Mouse (Mus musculus) frontal cortex, adult 2 months (tissue): ENCODE data around the gene Klf5. TPM values are rescaled to one million over a fixed set of nuclear protein-coding genes. Genes with fewer than 3 reads are reported as not detected.

Experiments
- DNase-seq, 2 experiments: peaks; one replicate each; pipeline ENCODE4 v3.0.0; 2022; ENCODE audit warnings: low spot score in 1 of 2; ENCODE audit errors: extremely low spot score in 1 of 2
- polyA plus RNA-seq: library from polyadenylated mRNA; depleted of rRNA; stranded (reverse); fragments of >200 nt; gene quantifications from 2 replicates; pipeline ENCODE4 v1.2.3, GENCODE M21; 2012

Klf5 gene
- polyA plus RNA-seq, 1 experiment: 5.6 TPM

DNA sequence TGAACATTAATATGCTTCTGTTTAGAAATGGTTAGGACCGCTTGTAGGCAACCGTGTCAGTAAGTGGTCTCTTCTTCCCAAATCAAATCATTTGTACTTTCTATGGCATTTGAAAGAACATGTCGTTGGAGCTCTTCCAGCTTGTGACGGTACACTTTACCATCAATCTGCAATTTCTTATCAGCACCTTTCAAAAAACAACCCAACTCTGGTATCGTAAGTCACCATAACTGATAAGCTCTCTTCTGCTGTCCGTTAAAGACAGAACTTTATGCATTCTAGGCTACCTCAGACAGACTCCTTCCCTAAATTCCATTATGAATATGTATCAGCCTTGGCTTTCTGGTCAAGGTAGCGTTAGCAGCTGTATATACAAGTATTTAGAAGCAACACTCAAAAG, 7.9 kb downstream of the Klf5 start:
- DNase-seq: no peak

DNA sequence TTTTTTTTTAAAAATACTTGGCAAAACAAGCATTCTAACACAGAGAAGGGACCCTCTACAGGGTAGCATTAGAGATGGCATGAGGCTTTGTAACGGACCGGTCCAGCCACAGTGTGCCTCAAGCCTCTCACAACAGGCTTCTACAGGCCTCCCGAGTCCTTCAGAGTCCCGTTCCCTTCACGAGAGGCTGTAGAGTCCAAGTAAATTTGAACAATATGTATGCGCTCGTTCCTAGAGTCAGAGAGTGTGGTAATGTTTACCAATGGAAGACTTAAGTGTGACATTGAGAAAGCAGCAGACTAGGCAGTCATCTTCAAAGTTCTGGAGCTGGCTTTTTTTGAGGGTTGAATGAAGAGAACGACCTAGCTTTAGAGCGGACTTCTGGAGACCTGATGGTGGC, 11.1 kb downstream of the Klf5 start:
- no peak for DNase-seq

DNA sequence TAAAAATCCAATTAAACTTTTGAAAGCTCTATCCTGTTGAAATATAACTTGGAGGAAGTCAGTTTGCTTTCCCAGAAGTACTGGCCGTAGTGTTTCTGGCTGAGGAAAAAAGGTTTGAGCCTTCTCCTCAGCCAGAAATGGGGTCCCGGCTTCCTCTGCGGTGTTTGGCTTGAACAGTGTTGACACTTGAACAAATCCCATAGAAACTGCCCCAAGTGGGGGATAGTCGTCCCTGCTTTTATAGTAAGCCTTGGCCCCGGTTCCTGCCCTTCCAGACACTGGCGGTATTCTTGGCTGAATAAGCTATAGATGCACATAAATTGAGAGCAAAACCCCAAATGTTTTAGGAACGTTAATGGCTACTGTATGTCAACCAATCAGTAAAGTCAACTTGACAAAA, 11.9 kb downstream of the Klf5 start:
- DNase-seq: no peak

DNA sequence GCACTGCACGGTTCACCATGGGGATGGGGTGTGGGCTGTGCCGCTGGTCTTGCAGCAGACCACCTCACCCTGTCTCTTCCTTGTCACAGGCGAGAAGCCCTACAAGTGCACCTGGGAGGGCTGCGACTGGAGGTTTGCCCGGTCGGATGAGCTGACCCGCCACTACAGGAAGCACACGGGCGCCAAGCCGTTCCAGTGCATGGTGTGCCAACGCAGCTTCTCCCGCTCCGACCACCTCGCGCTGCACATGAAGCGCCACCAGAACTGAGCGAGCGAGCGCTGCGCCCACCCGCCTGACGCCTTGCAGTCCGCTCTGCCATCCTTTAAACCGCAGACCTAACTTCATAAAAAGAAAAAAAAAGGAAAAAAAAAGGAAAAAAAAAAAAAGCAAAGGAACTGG, 14.6 kb downstream of the Klf5 start:
- DNase-seq: no peak

DNA sequence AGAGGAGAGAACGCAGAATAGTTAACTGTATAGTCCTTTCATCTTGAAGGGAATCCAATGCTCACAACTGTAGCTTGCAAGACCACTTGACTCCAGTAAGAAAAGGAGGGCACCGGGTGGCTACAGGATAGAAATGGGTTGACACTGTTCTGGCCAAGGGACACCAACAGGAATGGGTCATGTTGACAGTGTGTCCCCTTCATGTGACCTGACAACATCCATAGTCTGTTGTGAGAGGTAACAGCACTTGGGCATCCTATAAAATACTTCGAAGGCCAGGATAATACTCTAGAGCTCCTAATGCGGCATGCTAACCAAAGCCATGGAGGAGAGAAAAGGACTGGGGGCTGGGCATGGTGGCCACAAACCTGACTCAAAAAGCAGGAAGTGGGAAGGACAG, 17.8 kb downstream of the Klf5 start:
- no peak for DNase-seq

DNA sequence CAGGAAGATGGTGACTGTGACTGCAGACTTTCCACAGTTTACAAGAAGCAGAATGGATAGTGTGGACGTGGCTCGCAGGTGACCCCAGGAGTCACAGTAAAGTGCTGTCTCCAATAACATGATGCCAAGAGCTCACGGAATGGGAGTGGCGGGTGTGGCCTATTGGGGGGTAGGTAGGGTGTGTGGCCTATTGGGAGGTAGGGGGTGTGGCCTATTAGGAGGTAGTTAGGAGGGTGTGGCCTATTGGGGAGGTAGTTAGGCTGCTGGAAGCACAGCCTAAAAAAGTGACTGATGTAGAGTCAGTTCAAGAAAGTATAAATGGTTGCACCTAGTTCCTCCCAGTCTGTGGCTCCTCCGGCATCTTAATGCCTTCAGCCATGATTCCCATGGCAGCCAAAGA, 22.2 kb downstream of the Klf5 start:
- DNase-seq: no peak

DNA sequence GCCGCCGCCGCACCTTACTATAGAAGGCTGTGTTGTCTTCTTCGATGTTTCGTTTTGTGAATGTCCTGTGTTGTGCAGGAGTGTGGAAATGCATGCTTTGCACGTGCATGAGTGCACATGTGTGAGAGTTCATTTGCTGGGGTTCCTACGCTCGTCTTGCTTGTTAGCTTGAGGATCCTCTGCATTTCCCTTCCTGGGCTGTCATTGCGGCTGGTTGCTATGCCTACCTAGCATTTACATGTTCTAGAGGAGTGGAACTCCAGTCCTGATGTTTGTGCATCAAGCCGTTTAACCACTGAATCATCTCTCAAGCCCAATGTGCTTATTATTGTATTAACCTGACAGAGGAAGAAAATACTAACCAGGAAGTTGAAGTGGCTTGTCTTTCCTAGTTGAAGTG, 24.9 kb downstream of the Klf5 start:
- DNase-seq: no peak

DNA sequence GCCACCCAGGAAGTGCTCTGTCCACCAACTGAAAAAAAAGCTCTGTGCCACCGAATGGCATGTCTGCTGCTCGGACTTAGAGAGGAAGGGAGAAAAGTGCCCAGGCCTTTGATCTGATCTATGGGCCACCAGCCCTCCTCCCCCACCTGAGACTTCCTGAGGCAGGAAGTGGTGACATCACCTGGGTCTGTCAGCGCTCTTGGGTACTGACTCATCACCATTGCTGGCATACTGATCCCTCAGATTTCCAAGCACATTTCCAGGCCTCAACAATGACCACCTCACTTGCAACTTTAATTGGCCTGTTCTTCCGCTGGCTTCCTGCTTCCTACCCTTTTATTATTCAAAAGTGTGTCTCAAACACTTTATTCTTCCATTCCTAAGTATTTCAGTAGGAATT, 26.0 kb downstream of the Klf5 start:
- DNase-seq: no peak

DNA sequence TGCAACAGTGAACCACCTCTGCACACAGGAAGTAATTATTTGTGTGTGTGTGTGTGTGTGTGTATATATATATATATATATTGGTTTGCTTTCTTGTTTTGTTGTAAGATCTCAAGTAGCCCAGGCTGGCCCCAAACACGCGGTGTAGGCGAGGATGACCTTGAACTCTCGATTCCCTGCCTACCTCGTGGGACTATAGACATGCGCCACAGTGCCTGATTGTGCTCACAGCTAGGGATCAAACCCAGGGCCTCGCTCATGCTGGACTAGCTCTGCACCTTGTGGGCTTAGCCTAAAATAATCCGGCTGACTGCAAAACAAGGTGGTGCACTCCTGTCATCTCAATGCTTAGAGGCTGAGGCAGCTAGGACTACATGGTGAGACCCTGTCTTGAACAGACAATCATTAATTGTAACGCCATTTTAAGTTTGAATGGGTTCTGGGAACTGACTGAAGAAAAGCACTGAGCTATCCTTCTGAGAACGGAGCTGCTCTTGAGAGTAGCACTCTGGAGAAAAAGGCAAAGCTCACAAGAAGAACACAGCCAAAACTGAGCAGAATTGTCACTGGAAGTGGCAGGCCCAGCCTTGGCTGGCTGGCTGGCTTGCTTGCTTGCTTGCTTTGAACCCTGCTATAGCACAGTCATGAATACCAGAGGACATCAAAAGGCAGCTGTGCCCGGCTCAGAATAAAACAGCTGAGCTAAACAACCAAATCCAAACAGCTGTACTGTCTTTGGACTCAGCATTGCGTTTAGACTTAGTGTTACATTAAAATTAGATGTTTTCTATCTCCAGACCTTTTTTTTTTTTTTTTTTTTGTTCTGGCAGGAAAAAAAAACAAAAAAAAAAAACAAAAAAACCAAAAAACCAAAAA, 27.3 kb downstream of the Klf5 start:
- DNase-seq: no peak

DNA sequence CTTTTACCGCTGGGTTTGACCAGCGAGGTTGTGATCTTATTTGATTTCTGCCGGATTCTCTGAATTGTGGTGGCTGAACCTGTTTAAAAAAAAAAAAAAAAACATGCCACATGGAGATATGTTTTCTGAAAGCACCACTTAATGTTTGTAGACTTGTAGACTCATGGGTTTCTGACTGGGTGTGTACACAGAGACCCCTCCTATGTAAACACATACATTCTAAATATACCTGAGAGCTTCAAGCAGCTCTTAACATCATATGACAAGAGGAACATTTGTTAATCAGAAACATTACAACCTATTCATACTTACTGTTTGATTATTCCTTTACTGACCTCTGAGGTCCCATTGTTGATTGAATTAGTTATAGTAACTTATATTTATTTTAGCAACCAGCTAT, 38.1 kb downstream of the Klf5 start:
- DNase-seq: no peak

DNA sequence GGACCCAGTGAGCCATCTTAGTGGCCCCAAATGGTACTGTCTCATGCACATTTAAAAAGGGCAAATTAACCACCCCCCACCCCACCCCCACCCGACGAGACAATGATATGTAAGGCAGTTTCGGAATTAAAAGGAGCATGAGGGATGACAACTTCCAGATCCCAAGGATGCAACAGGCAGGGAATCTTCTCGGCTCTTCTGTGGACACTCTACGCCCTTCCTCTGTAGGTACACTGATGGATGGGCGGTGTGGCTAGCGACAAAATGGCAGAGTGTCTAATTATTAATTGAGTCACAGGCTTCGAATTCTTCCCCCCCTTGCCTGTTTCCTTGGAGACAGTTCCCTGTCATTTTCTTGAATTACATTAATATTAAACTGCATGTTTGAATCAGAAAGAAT, 40.5 kb downstream of the Klf5 start:
- no peak for DNase-seq

DNA sequence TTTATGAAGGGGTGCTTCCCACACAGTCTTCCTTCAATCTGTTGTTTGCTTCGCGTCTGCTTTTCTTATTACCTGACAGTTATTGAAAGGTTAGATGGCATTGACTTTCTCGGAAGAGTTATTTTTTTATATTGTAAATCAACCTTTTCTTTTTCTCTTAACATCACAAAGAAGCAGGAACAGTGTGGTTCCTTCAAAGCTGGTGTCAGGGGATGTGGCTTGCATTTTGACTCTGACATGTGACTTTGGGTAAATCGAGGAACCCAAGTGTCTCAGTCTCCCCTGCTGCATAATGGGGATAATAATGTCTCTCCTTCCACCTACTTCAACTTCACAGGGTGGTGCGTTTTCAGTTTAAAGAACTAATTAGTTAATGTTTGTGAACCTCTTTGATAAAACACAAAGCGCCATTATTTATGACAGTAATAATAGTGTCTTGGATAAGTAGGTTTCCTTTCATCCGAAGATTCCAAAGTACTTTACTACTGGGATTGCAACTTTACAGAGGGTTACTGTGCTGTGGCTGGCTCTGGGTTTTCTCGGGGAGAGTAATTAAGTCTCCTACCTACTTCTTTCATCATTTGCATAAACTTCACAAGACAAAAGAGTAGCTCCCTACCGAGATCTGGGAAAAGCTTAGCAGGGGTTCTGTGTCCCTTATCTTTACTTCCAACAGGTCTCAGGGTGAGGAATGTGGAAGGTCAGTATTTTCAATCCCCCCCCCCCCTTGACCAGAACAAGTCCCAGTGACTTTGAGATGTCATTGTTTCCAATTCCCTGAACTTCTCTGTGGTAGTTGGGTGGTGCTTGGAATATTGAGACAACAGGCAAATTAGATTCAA, 41.4 kb downstream of the Klf5 start:
- DNase-seq: no peak

DNA sequence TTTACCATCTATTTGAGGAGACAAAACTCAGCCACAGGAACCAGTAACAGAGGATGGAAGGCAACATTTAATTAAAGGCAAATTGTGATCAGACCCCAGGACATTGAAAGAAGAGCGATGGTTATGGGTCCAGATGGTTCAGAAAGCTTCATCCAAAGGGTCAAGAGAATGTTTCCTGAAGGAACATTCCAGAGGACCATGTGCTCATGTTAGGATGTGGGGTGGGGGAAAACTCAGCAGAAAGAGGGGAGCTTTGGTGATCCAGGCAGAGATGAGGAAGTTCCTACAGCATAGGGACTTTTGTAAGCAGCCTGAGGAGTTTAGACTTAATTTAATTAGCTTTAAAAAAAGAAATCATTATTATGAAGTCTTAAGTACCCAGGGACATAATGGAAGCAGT, 42.2 kb downstream of the Klf5 start:
- DNase-seq: no peak

DNA sequence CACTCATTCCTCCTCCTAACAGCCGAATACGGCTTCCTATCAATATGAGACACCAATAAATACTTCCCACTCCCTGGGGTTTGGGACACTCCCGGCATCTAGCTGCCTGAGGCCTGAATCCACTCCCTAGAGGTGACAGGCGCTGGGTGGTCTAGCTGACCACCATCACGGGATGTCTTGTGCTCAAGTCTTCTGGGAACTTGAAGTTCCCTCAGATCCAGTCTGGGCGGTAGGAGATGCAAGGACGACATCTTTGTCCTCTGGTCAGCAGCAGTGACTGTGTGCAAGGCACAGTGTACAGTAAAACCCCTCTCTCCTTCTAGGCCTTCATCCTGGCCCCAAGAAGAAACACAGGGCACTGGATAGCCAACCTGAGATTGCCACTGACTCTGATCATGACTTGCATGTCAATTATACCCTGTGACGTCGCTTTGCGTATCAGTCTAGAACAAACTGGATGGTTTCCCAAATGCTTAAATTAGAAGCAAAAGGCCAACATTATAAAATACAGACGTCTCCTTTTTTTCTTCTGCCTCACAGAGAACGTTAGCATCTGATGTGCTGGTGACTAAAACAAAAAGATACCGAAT, 49.8 kb downstream of the Klf5 start:
- DNase-seq: no peak

DNA sequence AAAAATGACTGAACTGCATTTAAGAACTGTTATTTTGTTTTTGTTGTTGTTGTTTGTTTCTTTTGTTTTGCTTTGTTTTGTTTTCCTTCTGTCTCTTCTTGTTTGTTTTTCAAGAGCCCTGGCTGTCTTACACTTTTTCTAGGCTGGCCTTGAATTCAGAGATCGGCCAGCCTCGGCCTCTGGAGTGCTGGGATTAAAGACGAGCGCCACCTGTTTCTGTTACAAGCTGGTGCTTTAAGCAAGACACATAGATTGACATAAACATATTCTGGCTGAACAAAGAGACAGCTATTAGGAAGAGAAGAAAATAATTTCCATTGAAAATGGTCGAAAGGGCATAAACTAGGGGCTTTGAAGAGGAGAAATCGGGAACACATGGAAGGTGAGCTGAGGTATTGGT, 51.1 kb downstream of the Klf5 start:
- no peak for DNase-seq

DNA sequence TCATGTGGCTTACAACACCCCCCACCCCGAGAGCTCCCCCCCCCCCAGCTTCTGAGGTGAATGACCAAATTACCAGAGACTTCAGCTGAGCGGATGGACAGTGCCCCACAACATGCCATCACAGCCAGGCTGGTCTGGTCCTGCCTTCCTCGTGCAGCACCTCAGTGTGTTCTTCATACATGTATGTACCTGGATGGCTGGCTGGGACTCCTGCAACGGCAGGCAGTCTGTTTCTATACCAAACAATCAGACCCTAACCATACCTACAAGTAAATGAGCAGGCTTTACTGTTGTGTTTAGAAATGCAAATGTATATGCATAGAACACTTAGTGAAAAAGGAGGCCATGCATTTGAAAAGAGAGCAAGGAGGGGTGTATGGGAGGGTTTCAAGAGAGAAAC, 54.5 kb downstream of the Klf5 start:
- DNase-seq: no peak

DNA sequence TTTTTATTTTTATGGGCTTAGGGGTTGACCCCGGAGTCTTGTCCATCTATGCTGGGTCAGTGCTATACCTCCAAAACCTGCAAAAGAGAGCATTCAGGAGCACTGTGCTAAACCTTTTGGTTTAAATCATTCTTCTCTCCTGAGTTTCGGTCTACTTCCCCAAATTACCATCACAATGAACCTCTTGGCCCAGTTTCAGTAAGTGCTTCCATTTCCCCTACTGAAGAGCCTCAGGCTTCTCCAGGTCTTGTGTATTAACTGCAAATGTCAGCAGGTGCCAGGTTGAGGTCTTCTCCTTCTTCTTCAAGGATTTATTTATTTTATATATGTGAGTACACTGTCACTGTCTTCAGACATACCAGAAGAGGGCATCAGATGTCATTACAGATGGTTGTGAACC, 55.6 kb downstream of the Klf5 start:
- DNase-seq: no peak

DNA sequence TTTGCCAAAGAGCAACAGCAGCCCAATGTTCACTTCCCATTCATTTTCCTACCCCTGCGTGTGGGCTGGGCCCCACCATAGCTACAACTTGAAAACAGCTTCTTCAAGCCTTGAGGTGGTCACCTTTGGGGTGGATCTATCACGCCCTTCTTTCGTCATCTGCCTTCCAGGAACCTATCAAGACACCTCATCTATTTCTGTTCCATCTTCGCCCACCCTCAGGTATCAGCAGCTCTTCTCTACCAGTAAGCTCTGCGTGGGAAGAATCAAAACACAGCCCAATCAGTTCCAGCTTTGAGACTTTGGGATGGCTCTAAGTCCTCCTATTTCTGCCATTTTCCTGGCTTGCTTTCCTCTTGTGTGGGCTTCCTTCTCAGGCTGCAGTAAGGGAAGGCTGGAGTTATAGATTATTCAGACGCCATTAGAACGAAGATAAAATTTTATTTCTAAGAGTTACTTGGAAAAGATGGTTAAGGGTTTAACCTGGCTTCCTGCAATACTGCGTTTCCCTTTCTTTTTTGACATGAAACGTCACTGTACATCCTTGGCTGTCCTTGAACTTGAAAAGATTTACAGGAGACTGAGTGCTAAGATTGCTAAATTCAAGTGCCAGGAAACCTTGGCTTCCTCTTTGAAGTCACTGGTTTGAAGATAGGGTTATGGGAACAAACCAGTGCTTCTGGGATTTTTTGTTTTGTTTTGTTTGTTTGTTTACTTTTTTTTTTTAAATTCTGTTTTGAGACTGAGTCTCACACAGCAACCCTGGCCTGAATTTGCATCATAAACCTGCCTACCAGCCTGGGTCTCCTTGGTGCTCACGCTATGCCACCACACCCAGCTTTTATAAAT, 56.5 kb downstream of the Klf5 start:
- no peak for DNase-seq

DNA sequence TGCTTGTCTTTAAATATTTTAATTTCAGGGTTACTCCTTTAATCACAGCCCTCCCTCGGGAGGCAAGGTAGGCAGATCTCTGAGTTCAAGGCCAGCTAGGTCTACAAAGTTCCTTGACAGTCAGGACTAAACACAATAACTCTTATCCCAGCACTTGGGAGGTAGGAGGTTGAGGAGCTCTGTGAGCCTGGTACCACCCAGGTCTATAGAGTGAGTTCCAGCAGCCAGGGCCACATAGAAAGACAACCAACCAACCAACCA, 57.0 kb downstream of the Klf5 start:
- no peak for DNase-seq

DNA sequence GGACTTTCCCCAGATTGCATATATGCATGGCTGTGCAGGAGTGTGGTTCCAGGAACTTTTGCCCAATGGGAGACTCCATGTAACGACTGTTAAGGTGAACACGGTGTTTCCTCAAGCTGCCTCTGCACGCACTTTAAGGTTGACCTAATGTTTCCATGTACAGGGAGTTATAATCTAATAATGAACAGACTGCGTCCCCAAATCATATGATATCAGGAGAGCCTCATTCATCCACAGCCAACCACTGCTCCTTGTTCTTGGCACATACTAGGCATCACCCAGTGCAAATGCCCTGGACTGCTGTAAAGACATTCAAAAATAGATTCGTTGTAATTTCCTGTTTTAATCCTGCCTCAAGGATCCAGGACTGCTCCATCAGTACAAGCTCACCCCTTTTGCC, 64.5 kb downstream of the Klf5 start:
- no peak for DNase-seq
